Mouse (Mus musculus) macrophage (primary cell): ENCODE measurements around the gene Tnrc18. TPM values are rescaled to one million over a fixed set of nuclear protein-coding genes. Genes with fewer than 3 reads are reported as not detected.

Source experiments
- H3K27ac ChIP-seq: fragments of 350-480 bp; formaldehyde crosslinking; 2 replicates; pipeline ENCODE4 v1.9.0; 2021
- H3K36me3 ChIP-seq: fragments of 350-480 bp; formaldehyde crosslinking; 2 replicates; pipeline ENCODE4 v1.9.0; 2021; ENCODE audit errors: inconsistent target
- H3K4me3 ChIP-seq: fragments of 350-480 bp; formaldehyde crosslinking; 2 replicates; pipeline ENCODE4 v1.9.0; 2021; ENCODE audit errors: inconsistent target
- H3K79me2 ChIP-seq: fragments of 350-480 bp; formaldehyde crosslinking; 2 replicates; pipeline ENCODE4 v1.9.0; 2021; ENCODE audit errors: inconsistent target
- whole genome bisulfite sequencing: methylation state at CpG from one replicate; pipeline ENCODE4 v1.1.7; 2026; ENCODE audit warnings: inconsistent platforms; ENCODE audit not compliant: missing documents; 5-methylcytosine and 5-hydroxymethylcytosine counted together
- polyA plus RNA-seq: library from polyadenylated mRNA; stranded (reverse); fragments of 250-400 nt; gene quantifications from 3 replicates; pipeline ENCODE4 v1.2.4, GENCODE M21; 2018; ENCODE audit warnings: inconsistent platforms

The Tnrc18 gene
- polyA plus RNA-seq, 1 experiment from 2014 or later = 25.5 TPM

- no peak overlapping the region for H3K4me3 ChIP-seq
- H3K79me2 ChIP-seq = peaks cover 100% of the 10 kb centered on the region
- 92% methylated on average over 1 of the region's 1 CpGs for WGBS
- H3K36me3 ChIP-seq = peaks cover 19% of the 10 kb centered on the region; the same call in 1 of the 2 replicates
- H3K27ac ChIP-seq = no peak overlapping the region
Observed at GRCm38 (mm10) chr5:142803746-142804145, 13.7 kb downstream of the Tnrc18 start.

- 86% methylated on average over 4 of the region's 4 CpGs for WGBS
- H3K4me3 ChIP-seq = no peak overlapping the region
- H3K79me2 ChIP-seq = peaks cover 100% of the 10 kb centered on the region
- H3K27ac ChIP-seq = no peak overlapping the region
- peaks cover 18% of the 10 kb centered on the region; the same call in 1 of the 2 replicates for H3K36me3 ChIP-seq
Observed at GRCm38 (mm10) chr5:142802884-142803283, 14.6 kb downstream of the Tnrc18 start.

GRCm38 (mm10) chr5:142801977-142802376 lies 15.5 kb downstream of the Tnrc18 start:
- peaks cover 11% of the 10 kb centered on the region; the same call in 1 of the 2 replicates for H3K36me3 ChIP-seq
- H3K27ac ChIP-seq = no peak overlapping the region
- H3K79me2 ChIP-seq = peaks cover 100% of the 10 kb centered on the region
- 89% methylated on average over 2 of the region's 2 CpGs for WGBS
- H3K4me3 ChIP-seq = no peak overlapping the region

GRCm38 (mm10) chr5:142800656-142801055 lies 16.8 kb downstream of the Tnrc18 start:
- H3K27ac ChIP-seq = no peak overlapping the region
- H3K4me3 ChIP-seq = no peak overlapping the region
- H3K36me3 ChIP-seq = no peaks in the 10 kb centered on the region
- 92% methylated on average over 6 of the region's 6 CpGs for WGBS
- peaks cover 100% of the 10 kb centered on the region for H3K79me2 ChIP-seq

GRCm38 (mm10) chr5:142800198-142800597 lies 17.3 kb downstream of the Tnrc18 start:
- no peak overlapping the region for H3K27ac ChIP-seq
- no peak overlapping the region for H3K4me3 ChIP-seq
- WGBS = 66% methylated on average over 5 of the region's 8 CpGs
- no peaks in the 10 kb centered on the region for H3K36me3 ChIP-seq
- peaks cover 100% of the 10 kb centered on the region for H3K79me2 ChIP-seq

- 94% methylated on average over 4 of the region's 4 CpGs for WGBS
- peaks cover 99% of the 10 kb centered on the region for H3K79me2 ChIP-seq
- H3K36me3 ChIP-seq = no peaks in the 10 kb centered on the region
- H3K27ac ChIP-seq = no peak overlapping the region
- H3K4me3 ChIP-seq = no peak overlapping the region
Observed at GRCm38 (mm10) chr5:142799259-142799658, 18.2 kb downstream of the Tnrc18 start.

- Histone ChIP-seq H3K36me3 (no peaks in the 10 kb centered on the region), H3K4me3 (no peak overlapping the region), H3K79me2 (peaks cover 99% of the 10 kb centered on the region), H3K27ac (no peak overlapping the region)
- WGBS = 92% methylated on average over 12 of the region's 12 CpGs
Observed at GRCm38 (mm10) chr5:142798190-142798589, 19.3 kb downstream of the Tnrc18 start.

- H3K36me3 ChIP-seq = no peaks in the 10 kb centered on the region
- no peak overlapping the region for H3K4me3 ChIP-seq
- H3K27ac ChIP-seq = no peak overlapping the region
- WGBS = 52% methylated on average over 13 of the region's 13 CpGs
- H3K79me2 ChIP-seq = peaks cover 99% of the 10 kb centered on the region
Observed at GRCm38 (mm10) chr5:142797620-142798019, 19.8 kb downstream of the Tnrc18 start.

GRCm38 (mm10) chr5:142796921-142797320 lies 20.5 kb downstream of the Tnrc18 start:
- Histone ChIP-seq H3K79me2 (peaks cover 99% of the 10 kb centered on the region), H3K36me3 (no peaks in the 10 kb centered on the region), H3K4me3 (no peak overlapping the region), H3K27ac (no peak overlapping the region)
- 93% methylated on average over 4 of the region's 4 CpGs for WGBS

GRCm38 (mm10) chr5:142794582-142794981 lies 22.9 kb downstream of the Tnrc18 start:
- Histone ChIP-seq H3K4me3 (peak overlapping the region; percentile 31), H3K79me2 (peaks cover 99% of the 10 kb centered on the region), H3K27ac (peak overlapping the region; percentile 84), H3K36me3 (peaks cover 7% of the 10 kb centered on the region; the same call in 1 of the 2 replicates)
- WGBS = 0% methylated on average over 10 of the region's 13 CpGs

- H3K27ac ChIP-seq = peak overlapping the region; percentile 84
- peaks cover 11% of the 10 kb centered on the region; the same call in 1 of the 2 replicates for H3K36me3 ChIP-seq
- WGBS = 0% methylated on average over 2 of the region's 2 CpGs
- H3K4me3 ChIP-seq = peak overlapping the region; percentile 31
- peaks cover 99% of the 10 kb centered on the region for H3K79me2 ChIP-seq
Observed at GRCm38 (mm10) chr5:142794161-142794560, 23.3 kb downstream of the Tnrc18 start.

- Histone ChIP-seq H3K27ac (no peak overlapping the region), H3K79me2 (peaks cover 99% of the 10 kb centered on the region), H3K4me3 (no peak overlapping the region), H3K36me3 (peaks cover 20% of the 10 kb centered on the region)
- 90% methylated on average over 4 of the region's 4 CpGs for WGBS
Observed at GRCm38 (mm10) chr5:142792594-142792993, 24.9 kb downstream of the Tnrc18 start.

GRCm38 (mm10) chr5:142788279-142788678 lies 29.2 kb downstream of the Tnrc18 start:
- Histone ChIP-seq H3K27ac (no peak overlapping the region), H3K4me3 (no peak overlapping the region), H3K36me3 (peaks cover 25% of the 10 kb centered on the region), H3K79me2 (peaks cover 100% of the 10 kb centered on the region)
- WGBS = 98% methylated on average over 18 of the region's 23 CpGs

GRCm38 (mm10) chr5:142787304-142787905 lies 30.1 kb downstream of the Tnrc18 start:
- Histone ChIP-seq H3K36me3 (peaks cover 25% of the 10 kb centered on the region), H3K4me3 (no peak overlapping the region), H3K27ac (0 out of 2 replicates have a peak overlapping the region, but pooled peaks have one; percentile 10), H3K79me2 (peaks cover 100% of the 10 kb centered on the region)
- WGBS = 90% methylated on average over 37 of the region's 37 CpGs

- 2% methylated on average over 5 of the region's 5 CpGs for WGBS
- 0 out of 2 replicates have a peak overlapping the region, but pooled peaks have one; percentile 10 for H3K27ac ChIP-seq
Observed at GRCm38 (mm10) chr5:142786709-142787108, 30.8 kb downstream of the Tnrc18 start.

More at GRCm38 (mm10) chr5:142786709-142787108, 30.8 kb downstream of the Tnrc18 start:
- H3K36me3 ChIP-seq = peaks cover 25% of the 10 kb centered on the region
- no peak overlapping the region for H3K4me3 ChIP-seq
- H3K79me2 ChIP-seq = peaks cover 100% of the 10 kb centered on the region
